Mouse (Mus musculus): Measurements from ENCODE around the gene Plekha7. TPM values are rescaled to one million over a fixed set of nuclear protein-coding genes. Genes with fewer than 3 reads are reported as not detected.
A peak's percentile ranks its signal among the peaks of the same experiment; 100 is the strongest.

The Plekha7 gene
- polyA plus RNA-seq, 1 experiment from 2014 or later: 9.5 TPM

DNA sequence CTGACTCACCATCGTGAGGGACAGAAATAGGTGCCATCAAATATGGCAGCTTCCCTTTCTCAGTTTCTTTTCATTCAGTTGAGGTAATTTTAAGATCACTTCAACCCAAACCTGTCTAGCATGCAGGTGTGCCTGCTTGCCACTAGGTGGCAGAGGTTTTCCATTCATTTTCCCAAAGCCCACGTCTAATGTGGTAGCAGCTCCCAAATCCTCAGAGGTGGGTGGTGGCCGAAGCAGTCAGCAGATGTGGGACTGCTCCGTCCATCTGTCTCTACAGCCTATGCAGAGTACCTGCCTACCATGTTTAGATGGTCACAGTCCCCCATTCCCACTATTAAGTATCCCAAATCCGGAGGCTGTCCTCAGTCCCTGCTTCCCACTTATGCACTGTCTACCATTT lies 146.6 kb downstream of the Plekha7 start:
- H3K4me3 ChIP-seq (ENCODE audit: low read depth, low read length): no peak overlapping the region
- WGBS: 15% methylated on average over 5 of the region's 5 CpGs
- 0 out of 2 replicates have a peak, but pooled peaks cover 15% of the 10 kb centered on the region for H3K36me3 ChIP-seq (ENCODE audit: insufficient read depth)
- H3K9me3 ChIP-seq (ENCODE audit: low read depth, low read length): no peaks in the 10 kb centered on the region
- H3K27me3 ChIP-seq (ENCODE audit: insufficient read depth, low read length): no peaks in the 10 kb centered on the region
- peak; percentile 86 for DNase-seq
- H3K9ac ChIP-seq: no peak overlapping the region
- H3K4me2 ChIP-seq: no peak overlapping the region
- ATAC-seq (ENCODE audit: insufficient read depth): peak; percentile 74
- H3K27ac ChIP-seq (ENCODE audit: low read depth): no peak overlapping the region
- H3K4me1 ChIP-seq (ENCODE audit: insufficient read depth): no peaks in the 10 kb centered on the region
- TF ChIP-seq CTCF (IDR thresholded peaks at IDR 0.05; ENCODE audit: low read depth): peak; percentile 95

GRCm38 (mm10) chr7:116156894-116157143 lies 151.4 kb downstream of the Plekha7 start:
- Histone ChIP-seq H3K36me3 (ENCODE audit: insufficient read depth) (0 out of 2 replicates have a peak, but pooled peaks cover 6% of the 10 kb centered on the region), H3K9me3 (ENCODE audit: low read depth, low read length) (no peaks in the 10 kb centered on the region), H3K27me3 (ENCODE audit: insufficient read depth, low read length) (no peaks in the 10 kb centered on the region), H3K9ac (no peak overlapping the region), H3K4me1 (ENCODE audit: insufficient read depth) (no peaks in the 10 kb centered on the region), H3K27ac (ENCODE audit: low read depth) (no peak overlapping the region), H3K4me2 (no peak overlapping the region), H3K4me3 (ENCODE audit: low read depth, low read length) (no peak overlapping the region)
- DNase-seq: peak; percentile 43
- ATAC-seq (ENCODE audit: insufficient read depth): peak; percentile 36; the same call in 1 of the 2 replicates
- WGBS: 69% methylated on average over 14 of the region's 14 CpGs
- no peak for TF ChIP-seq CTCF (IDR thresholded peaks at IDR 0.05; ENCODE audit: low read depth)

DNA sequence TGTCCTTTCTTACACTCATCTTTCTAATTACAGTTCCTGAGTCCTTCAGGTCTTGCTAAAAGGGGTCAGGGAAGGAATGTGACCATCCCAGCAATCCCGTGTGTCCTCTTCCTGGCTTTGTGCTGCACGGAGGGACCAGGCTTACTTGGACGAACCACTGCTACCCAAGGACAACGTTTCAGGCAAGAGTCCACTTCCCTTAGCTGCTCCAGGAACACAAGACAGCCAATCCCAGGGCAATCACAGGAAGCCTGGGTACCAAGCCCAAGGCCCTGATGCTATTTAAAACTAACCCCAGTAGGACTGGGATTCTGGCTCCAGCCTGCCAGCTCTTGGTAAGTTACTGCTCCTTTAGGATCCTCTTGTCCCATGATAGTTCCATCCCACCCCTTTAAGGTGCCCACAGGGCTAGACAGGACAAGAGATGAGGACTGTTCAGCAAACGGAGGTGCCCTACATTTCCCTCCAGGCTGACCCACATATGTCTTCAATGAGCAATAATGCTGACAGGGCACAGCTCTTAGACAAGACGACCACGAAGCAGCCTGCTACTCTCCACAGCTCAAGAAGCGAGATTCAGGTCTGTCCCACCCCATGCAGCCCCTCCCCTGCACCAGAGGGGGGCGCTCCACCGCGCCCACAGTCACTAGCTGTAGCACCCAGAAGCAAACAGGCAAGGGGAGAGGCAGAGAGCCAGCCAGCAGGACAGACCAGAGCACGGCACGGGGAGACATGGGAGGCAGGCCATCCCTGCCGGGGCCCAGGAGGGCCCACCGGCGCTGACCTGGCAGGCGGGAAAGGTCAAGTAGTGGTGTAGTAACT lies 151.9 kb downstream of the Plekha7 start:
- Histone ChIP-seq H3K36me3 (ENCODE audit: insufficient read depth) (0 out of 2 replicates have a peak, but pooled peaks cover 6% of the 10 kb centered on the region), H3K27ac (ENCODE audit: low read depth) (no peak overlapping the region), H3K27me3 (ENCODE audit: insufficient read depth, low read length) (no peaks in the 10 kb centered on the region), H3K9me3 (ENCODE audit: low read depth, low read length) (no peaks in the 10 kb centered on the region), H3K4me1 (ENCODE audit: insufficient read depth) (no peaks in the 10 kb centered on the region), H3K9ac (no peak overlapping the region), H3K4me2 (no peak overlapping the region), H3K4me3 (ENCODE audit: low read depth, low read length) (no peak overlapping the region)
- TF ChIP-seq CTCF (IDR thresholded peaks at IDR 0.05; ENCODE audit: low read depth): peak; percentile 53
- DNase-seq (no peak), ATAC-seq (ENCODE audit: insufficient read depth) (peak; percentile 26; the same call in 1 of the 2 replicates)
- 56% methylated on average over 17 of the region's 17 CpGs for WGBS

DNA sequence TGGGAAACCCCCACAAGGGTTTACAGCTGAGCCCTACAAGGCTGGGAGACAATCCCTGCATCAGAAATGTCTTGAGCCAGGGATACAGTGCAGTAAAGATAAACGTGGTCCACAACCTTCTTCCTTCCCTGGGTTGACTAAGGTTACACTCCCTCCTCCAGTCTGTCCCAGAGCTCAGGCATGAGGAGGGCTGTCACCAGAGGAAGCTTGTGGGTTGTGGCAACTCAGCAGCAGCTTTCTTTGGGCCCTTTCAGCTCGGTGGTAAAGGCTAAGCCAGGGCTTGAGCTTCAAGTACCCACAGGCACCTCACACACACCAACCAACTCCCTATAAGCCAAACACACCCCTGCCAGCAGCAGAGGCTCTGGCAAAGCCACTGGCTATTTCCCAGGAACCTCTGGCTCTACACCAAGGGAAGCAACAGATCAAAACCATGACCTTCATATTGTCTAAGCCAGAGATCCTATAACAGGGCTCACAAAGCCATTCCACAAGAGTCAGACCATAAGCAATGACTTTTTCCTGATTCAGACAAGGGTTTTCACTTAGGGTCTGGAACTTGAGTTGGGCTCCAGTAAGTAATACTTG lies 154.3 kb downstream of the Plekha7 start:
- ATAC-seq (ENCODE audit: insufficient read depth): no peak
- Histone ChIP-seq H3K9me3 (ENCODE audit: low read depth, low read length) (no peaks in the 10 kb centered on the region), H3K4me3 (ENCODE audit: low read depth, low read length) (no peak overlapping the region), H3K4me1 (ENCODE audit: insufficient read depth) (no peaks in the 10 kb centered on the region), H3K36me3 (ENCODE audit: insufficient read depth) (0 out of 2 replicates have a peak, but pooled peaks cover 6% of the 10 kb centered on the region), H3K27me3 (ENCODE audit: insufficient read depth, low read length) (no peaks in the 10 kb centered on the region), H3K27ac (ENCODE audit: low read depth) (no peak overlapping the region), H3K4me2 (no peak overlapping the region), H3K9ac (no peak overlapping the region)
- DNase-seq: no peak
- no peak for TF ChIP-seq CTCF (IDR thresholded peaks at IDR 0.05; ENCODE audit: low read depth)
- 71% methylated on average over 2 of the region's 2 CpGs for WGBS

DNA sequence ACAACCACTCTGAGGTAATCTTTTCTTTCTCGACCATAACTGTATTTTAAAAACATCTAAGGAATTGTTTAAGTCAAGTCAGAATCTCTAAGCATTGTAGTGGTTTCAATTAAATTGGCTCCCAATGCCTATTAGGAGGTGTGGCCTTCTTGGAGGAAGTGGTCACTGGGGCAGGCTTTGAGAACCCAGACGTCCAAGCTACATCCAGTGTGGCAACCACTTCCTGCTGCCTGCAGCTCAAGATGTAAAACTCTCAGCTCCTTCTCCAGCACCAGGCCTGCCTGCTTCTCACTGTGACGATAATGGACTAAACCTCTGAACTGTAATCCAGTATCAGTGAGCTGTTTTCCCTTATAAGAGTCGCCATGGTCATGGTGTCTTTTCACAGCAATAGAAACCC lies 158.6 kb downstream of the Plekha7 start:
- Histone ChIP-seq H3K27ac (ENCODE audit: low read depth) (no peak overlapping the region), H3K9me3 (ENCODE audit: low read depth, low read length) (no peaks in the 10 kb centered on the region), H3K4me1 (ENCODE audit: insufficient read depth) (no peaks in the 10 kb centered on the region), H3K4me2 (no peak overlapping the region), H3K9ac (no peak overlapping the region), H3K27me3 (ENCODE audit: insufficient read depth, low read length) (no peaks in the 10 kb centered on the region), H3K4me3 (ENCODE audit: low read depth, low read length) (no peak overlapping the region), H3K36me3 (ENCODE audit: insufficient read depth) (no peaks in the 10 kb centered on the region)
- no peak for ATAC-seq (ENCODE audit: insufficient read depth)
- DNase-seq: no peak
- WGBS: 63% methylated on average over 4 of the region's 4 CpGs
- TF ChIP-seq CTCF (IDR thresholded peaks at IDR 0.05; ENCODE audit: low read depth): no peak

GRCm38 (mm10) chr7:116147114-116147513 lies 161.1 kb downstream of the Plekha7 start:
- H3K9me3 ChIP-seq (ENCODE audit: low read depth, low read length): no peaks in the 10 kb centered on the region
- H3K27ac ChIP-seq (ENCODE audit: low read depth): no peak overlapping the region
- H3K4me1 ChIP-seq (ENCODE audit: insufficient read depth): no peaks in the 10 kb centered on the region
- H3K4me3 ChIP-seq (ENCODE audit: low read depth, low read length): no peak overlapping the region
- no peak overlapping the region for H3K4me2 ChIP-seq
- no peak overlapping the region for H3K9ac ChIP-seq
- peak; percentile 28; the same call in 1 of the 2 replicates for TF ChIP-seq CTCF (IDR thresholded peaks at IDR 0.05; ENCODE audit: low read depth)
- H3K36me3 ChIP-seq (ENCODE audit: insufficient read depth): peaks cover 4% of the 10 kb centered on the region; the same call in 1 of the 2 replicates
- 83% methylated on average over 2 of the region's 2 CpGs for WGBS
- ATAC-seq (ENCODE audit: insufficient read depth) (no peak), DNase-seq (peak; percentile 23)
- no peaks in the 10 kb centered on the region for H3K27me3 ChIP-seq (ENCODE audit: insufficient read depth, low read length)

- no peaks in the 10 kb centered on the region for H3K9me3 ChIP-seq (ENCODE audit: low read depth, low read length)
- H3K4me2 ChIP-seq: no peak overlapping the region
- H3K36me3 ChIP-seq (ENCODE audit: insufficient read depth): peaks cover 8% of the 10 kb centered on the region; the same call in 1 of the 2 replicates
- ATAC-seq (ENCODE audit: insufficient read depth): no peak
- no peak overlapping the region for H3K4me3 ChIP-seq (ENCODE audit: low read depth, low read length)
- 88% methylated on average over 6 of the region's 6 CpGs for WGBS
- H3K27me3 ChIP-seq (ENCODE audit: insufficient read depth, low read length): no peaks in the 10 kb centered on the region
- H3K27ac ChIP-seq (ENCODE audit: low read depth): no peak overlapping the region
- TF ChIP-seq CTCF (IDR thresholded peaks at IDR 0.05; ENCODE audit: low read depth): no peak
- DNase-seq: no peak
- H3K9ac ChIP-seq: no peak overlapping the region
- no peaks in the 10 kb centered on the region for H3K4me1 ChIP-seq (ENCODE audit: insufficient read depth)
Observed at GRCm38 (mm10) chr7:116145030-116145429, 163.1 kb downstream of the Plekha7 start.

Measured in lung, embryonic 14.5 days (tissue).